Mouse (Mus musculus): ENCODE results near the gene Alox12e.

Alox12e gene

DNA sequence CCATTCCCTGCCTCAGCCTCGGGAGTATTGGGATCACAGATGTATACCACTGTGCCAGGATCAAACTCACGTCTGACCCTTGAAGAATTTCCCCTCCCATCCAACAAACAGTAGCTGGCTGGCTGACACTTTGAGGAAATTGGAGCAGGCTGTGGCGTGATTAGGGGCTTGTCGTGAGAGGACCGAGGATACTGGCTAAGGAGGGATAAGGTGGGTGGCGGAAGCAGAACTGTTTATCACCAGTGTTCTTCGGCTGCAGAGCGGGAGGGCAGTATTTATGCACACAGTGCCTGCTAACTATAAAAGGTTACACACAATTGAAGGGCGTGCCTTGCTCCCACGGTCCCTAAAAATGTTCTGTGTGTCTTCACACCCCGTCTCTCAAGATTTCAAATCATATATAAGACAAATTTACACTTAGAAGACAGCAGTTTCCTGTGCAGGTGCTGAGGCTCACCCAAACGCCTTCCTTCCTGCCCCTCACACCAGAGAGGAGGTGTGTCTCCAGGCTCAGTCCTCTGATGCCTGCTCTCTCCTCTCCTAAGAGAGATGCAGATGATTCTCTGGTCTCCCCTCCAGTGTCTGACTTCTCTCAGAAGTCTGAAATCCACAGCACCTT, 24.5 kb downstream of the Alox12e start:
- CTCF ChIA-PET, result interaction anchor here in 2 of 4 experiments (0.6 to 1.2 kb wide), 2 partner anchors 12 to 30 kb away, joined by 3 read pairs; no protein-coding TSS in a partner anchor
- POLR2A ChIA-PET, result interaction anchor here in 1 of 4 experiments (0.5 to 1.0 kb wide), 2 partner anchors 233 to 461 kb away, joined by 3 to 4 read pairs; no protein-coding TSS in a partner anchor

DNA sequence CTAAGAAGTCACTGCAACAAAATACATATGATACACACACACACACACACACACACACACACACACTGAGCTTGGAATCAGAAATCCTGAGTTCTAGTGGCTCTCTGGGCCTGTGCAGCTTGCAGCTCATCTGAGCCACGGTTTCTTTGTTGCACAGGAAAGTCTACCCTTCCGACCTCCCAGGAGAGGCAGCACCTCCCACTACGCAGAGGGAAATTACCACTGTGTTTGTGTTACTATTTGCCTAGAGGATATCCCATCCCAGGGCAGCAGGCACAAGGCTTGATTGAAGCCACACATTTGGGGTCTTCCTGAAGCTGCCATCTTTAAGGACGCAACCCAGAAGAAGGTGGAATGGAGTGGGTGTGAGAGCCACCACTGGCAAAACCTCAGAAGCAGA, 25.0 kb downstream of the Alox12e start:
- CTCF ChIA-PET, result interaction anchor here in 3 of 4 experiments (0.6 to 1.2 kb wide), 4 partner anchors 13 to 259 kb away, joined by 3 read pairs; no protein-coding TSS in a partner anchor
- POLR2A ChIA-PET, result interaction anchor here in 1 of 4 experiments (0.5 to 1.0 kb wide), 3 partner anchors 209 to 462 kb away, joined by 3 to 4 read pairs (median 3); no protein-coding TSS in a partner anchor

GRCm38 (mm10) chr11:70293881-70294280, 28.5 kb downstream of the Alox12e start:
- ChIA-PET POLR2A (no interaction called here), CTCF (no interaction called here)

- POLR2A ChIA-PET, result interaction anchor here in 2 of 4 experiments (0.6 to 1.5 kb wide), 2 partner anchors 31 to 271 kb away, joined by 3 read pairs; partner anchors contain the start of gene Alox12e (in 1 of the 2)
- CTCF ChIA-PET, result no interaction called here
Observed at GRCm38 (mm10) chr11:70291235-70291634, 31.2 kb downstream of the Alox12e start.

GRCm38 (mm10) chr11:70289236-70289635, 33.2 kb downstream of the Alox12e start:
- ChIA-PET CTCF (interaction anchor here in 2 of 4 experiments (0.6 to 1.1 kb wide), 2 partner anchors 42 to 361 kb away, joined by 3 to 4 read pairs; no protein-coding TSS in a partner anchor), POLR2A (no interaction called here)

DNA sequence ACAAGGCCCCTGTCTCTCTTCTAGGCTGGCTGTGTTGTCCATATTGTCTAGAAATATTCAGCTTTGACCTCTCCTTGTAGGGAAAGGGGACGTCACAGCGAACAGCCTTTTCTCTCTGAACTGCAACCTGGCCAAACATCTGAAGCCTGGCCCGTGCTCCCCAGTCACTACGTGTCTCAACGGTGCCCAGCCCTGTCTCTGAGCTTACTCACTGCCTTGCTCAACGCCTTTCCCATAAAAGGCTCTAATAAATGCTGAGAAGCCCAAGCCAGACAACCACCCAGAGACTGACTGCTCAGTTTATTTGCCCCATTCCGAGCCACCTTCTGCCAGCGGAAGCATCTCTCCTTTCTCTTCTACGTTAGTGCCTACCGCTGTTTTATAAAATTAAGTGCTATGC, 34.3 kb downstream of the Alox12e start:
- ChIA-PET CTCF (no interaction called here), POLR2A (no interaction called here)

GRCm38 (mm10) chr11:70285686-70286085, 36.7 kb downstream of the Alox12e start:
- POLR2A ChIA-PET, result no interaction called here
- CTCF ChIA-PET, result interaction anchor here in 1 of 4 experiments (1.1 kb wide), 1 partner anchor 36 kb away, joined by 4 read pairs; no protein-coding TSS in a partner anchor

DNA sequence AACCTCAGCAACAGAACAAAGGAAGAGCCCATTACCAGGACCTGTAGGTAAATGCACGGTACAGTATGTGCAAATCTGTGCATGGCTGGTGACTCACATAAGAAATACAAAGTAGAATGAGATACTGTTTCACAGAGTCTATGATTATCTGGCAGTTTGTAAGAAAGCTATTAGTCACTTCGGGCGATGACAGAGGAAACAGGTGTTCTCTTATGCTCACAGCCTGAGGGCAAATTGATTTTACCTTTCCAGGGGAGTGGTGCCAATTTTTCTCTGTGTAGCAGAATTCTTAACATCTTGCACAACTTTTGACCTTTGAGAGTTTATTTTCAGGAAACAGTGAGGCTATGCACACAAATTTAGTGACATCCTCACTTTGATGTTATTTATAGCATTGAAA, 37.7 kb downstream of the Alox12e start:
- POLR2A ChIA-PET, result no interaction called here

GRCm38 (mm10) chr11:70283666-70284065, 38.8 kb downstream of the Alox12e start:
- ChIA-PET CTCF (no interaction called here), POLR2A (interaction anchor here in 1 of 4 experiments (0.5 kb wide), 1 partner anchor 14 kb away, joined by 3 read pairs; no protein-coding TSS in a partner anchor)

More for the DNA sequence above, 37.7 kb downstream of the Alox12e start:
- CTCF ChIA-PET, result no interaction called here

GRCm38 (mm10) chr11:70280441-70280840, 42.0 kb downstream of the Alox12e start:
- ChIA-PET CTCF (interaction anchor here in 1 of 4 experiments (0.7 kb wide), 1 partner anchor 366 kb away, joined by 3 read pairs; no protein-coding TSS in a partner anchor), POLR2A (interaction anchor here in 1 of 4 experiments (0.7 kb wide), 1 partner anchor 49 kb away, joined by 3 read pairs; no protein-coding TSS in a partner anchor)

DNA sequence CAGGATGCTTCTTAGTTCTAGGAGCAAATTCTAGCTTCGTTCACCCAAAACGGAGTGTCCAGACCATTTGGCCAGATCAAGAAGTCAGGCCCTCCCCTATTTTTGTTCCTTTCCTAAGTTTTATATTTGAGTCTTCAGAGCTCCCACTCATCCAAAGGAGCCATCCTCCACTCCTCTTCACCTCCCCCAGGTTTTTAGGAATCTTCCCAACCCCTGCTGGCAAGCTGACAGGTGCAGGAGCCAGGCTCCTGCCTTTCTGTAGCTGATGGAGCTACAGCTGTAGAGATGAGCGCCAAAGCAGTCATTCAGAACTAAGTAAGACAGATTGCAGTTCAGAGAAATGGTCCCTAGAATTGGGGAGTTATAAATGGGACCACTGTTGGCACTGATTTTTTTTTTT, 43.5 kb downstream of the Alox12e start:
- POLR2A ChIA-PET, result interaction anchor here in 2 of 4 experiments (0.6 to 0.8 kb wide), 3 partner anchors 60 to 447 kb away, joined by 3 to 8 read pairs (median 3); no protein-coding TSS in a partner anchor
- CTCF ChIA-PET, result interaction anchor here in 2 of 4 experiments (1.0 to 1.4 kb wide), 4 partner anchors 16 to 77 kb away, joined by 3 read pairs; no protein-coding TSS in a partner anchor

GRCm38 (mm10) chr11:70271641-70272040, 50.8 kb downstream of the Alox12e start:
- ChIA-PET POLR2A (no interaction called here), CTCF (no interaction called here)

- ChIA-PET POLR2A (no interaction called here), CTCF (no interaction called here)
Observed at GRCm38 (mm10) chr11:70266405-70266804, 56.0 kb downstream of the Alox12e start.

GRCm38 (mm10) chr11:70265819-70266218, 56.6 kb downstream of the Alox12e start:
- ChIA-PET CTCF (no interaction called here), POLR2A (interaction anchor here in 1 of 4 experiments (0.6 kb wide), 1 partner anchor 12 kb away, joined by 3 read pairs; no protein-coding TSS in a partner anchor)
